Mouse (Mus musculus) kidney, adult 18-20 months (tissue): ENCODE data around the gene Tpd52l1.
A peak's percentile ranks its signal among the peaks of the same experiment; 100 is the strongest.

Experiments used
- DNase-seq: peaks from one replicate; pipeline ENCODE4 v3.0.0; 2021

Gene Tpd52l1

DNA sequence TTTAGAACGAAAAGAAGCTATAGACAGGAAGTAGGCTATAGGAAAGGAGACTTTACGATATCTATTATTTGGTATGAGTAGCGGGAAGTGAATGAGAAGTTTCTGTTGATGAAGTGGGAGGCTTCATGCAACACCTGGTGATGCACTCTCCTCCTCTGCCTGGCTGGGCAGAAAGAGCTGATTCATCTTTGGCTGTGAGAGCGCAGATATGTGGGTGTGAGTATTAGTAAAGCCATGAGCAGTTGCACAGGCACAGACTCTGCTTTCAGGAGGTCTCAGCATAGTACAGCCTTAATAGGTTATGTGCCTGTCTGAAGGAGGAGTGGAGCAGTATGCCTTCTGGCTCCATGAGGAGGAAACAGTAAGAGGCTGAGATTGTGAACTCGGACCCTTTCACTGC is 109.3 kb downstream of the Tpd52l1 start:
- DNase-seq: no peak

DNA sequence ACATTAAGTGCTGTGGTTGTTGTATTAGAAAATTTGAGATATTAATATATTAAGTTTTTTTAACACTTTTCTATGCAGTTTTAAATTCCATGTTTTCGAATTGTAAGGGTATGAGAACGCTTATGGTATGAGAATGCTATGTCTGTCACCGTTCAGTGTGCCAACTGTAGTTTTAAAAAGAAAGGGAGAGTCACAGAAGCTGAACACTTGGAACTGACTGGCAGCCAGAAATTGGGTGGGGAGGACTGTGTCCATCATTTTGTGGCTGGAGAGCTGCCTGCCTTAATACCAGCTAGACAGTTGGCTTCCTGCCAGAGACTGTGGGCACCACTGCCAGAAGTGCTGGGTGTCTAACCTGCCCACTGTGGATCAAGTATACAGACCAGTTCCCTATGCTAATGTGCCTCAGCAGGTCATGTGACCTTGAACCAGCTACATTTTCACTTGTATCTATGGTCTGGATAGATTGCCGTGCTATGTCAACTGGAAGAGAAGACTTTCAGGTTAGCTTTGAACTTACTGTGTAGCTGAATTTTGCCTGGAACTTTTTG is 114.5 kb downstream of the Tpd52l1 start:
- DNase-seq: peak; percentile 4

DNA sequence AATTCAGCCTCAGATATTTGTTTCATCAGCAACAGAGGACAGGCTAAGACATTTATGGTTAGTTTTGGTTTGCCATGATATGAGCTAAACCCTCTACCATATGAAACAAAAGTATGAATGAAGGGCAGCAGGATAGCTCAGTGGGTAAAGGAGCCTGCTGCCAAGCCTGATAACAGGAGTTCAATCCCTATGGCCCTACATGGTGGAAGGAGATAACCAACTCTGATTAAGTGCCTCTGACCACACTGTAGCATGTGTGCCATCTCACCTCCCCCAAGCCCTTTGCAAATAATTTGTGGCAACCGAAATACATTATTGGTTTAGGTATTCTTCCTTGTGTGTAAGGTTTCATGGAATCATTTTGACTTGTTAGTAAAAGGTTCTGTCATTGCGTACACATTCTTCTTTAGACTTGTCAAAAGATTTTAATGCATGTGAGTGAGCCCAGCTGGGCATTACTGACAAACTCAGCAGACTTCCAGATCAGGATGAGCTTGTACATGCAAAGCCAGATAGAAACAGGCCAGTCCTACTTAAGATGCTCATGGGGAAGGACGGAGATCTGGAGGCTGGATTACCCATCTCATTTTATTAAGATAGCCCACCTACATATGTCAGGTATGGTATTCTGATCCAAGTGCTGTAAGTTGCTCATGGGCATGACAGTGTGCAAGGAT is 115.3 kb downstream of the Tpd52l1 start:
- DNase-seq: no peak

DNA sequence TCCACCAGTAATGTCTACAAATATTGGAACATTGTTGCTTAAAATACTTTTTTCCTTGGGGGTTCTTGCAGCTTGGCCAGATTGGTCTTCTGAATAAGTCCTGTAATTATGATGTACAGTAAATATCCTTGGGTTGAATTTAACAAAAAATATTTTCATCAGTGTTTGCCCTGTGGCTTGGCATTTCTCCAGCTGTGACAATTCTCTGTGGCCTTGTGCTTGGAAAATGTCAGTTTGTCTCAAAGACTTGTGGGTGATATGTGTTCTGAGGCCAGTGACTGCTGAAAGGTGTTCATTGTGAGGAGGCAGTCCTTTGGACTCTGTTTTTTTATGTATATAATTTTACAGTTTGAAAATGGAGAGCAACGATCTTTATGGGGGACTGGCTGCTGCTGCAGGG is 116.3 kb downstream of the Tpd52l1 start:
- DNase-seq: no peak

DNA sequence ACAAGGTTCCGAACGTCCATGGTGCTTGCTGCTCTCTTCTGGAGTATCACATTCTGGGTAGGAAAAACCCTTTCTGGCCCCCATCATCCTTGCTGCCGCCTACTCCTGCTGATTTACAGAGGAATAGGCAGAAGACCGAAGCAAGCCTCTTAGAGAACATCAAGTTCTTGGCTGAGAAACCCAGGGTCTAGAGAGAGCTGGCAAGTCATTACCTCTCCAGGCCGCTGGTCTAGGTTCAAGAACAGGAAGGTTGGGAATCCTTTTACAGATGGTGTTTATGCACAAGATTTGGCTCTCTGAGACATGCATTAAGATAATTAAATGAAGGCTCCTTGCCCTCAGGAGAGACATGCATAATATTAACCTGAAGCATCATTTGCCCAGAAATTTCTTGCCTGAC is 127.3 kb downstream of the Tpd52l1 start:
- DNase-seq: no peak

DNA sequence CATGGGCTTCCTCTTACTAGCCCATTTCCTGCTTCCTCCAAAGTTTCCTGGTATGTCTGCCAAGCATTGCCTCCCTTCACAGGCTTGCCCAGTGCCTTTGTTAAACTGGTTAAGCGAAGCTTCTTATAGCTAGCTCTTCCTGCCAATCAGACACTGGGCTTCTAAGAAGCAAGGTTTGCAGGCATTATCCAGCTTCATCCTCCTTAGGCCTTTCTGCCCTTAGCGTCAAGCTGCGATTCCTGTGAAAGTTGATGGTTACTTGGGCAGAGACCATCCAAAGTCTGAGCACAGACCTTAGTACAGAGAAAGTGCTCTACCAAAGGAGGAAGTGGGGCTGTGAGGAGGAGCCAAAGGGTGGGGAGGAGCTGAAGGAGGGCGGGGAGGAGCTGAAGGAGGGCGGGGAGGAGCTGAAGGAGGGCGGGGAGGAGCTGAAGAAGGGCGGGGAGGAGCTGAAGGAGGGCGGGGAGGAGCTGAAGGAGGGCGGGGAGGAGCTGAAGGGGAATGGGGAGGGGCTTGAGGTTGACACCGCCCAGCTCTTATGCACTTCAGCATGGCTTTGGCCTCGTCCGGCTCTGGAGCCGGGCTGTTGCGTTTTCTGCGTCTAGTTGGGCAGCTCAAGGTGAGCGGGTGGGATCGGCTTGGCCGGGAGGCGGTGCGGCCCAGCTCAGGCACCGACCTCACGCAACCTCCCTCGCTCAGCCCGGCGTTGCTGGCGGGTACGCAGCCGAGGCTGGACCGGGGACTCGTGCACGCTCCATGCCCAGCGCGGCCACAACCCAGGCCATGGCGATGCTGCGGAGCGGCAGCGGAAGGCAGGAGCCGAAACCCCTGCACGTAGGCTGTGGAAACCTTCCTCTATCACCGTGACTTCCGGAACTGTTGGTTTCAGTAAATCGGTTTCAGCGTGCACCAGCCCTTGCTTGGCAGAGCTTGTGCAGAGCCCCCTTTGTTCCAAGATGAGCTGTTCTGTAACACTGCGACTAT is 132.6 kb downstream of the Tpd52l1 start, which contains the start of gene Hddc2:
Gene Hddc2 (plus strand): TSS at position 519 of the 984 bp plus-strand sequence.
- peak; percentile 79 for DNase-seq

DNA sequence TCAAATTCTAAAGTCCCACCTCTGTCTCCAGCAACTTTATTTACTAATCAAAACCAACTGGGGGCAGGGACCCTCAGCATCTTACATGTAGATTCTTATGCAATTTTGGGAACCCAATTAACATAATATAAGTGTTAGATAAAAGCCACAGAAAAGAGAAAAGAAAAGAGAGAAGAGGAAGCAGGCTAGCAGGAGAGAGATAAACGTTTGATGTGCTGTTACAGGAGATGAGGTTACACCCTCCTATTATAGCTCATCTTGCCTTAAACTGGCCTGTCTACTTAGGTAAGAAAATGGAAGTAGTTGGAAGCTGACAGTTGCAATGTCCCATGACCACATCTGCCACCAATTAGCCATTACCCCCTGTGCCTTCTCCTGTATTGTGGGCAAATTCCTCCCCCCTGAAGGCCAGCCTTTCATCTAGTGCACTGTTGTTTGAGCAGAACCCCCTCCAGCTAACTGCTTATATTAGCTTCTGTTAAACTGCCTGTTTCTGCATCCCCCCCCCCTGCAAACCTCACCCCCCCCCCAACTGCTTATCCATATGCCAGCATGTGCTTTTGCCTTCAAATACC is 138.6 kb downstream of the Tpd52l1 start:
- DNase-seq: no peak

DNA sequence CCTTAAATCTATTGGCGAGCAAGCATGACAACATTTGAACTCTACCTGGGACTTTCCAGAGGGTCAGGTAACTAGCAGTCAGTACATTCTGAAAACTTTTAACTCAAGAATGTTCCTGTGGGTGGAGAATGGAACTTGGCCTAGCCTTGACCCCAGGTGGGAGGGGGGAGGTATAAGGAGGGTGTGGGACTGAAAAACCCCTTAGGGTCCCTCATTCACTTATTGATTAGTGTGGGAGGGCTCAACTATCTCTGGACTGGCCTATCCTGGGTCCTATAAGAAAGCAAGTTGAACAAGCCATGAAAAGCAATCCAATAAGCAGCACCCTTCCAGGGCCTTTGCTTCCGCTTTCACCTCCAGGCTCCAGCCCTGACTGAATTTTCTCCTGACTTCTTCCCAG is 142.3 kb downstream of the Tpd52l1 start:
- DNase-seq: no peak

DNA sequence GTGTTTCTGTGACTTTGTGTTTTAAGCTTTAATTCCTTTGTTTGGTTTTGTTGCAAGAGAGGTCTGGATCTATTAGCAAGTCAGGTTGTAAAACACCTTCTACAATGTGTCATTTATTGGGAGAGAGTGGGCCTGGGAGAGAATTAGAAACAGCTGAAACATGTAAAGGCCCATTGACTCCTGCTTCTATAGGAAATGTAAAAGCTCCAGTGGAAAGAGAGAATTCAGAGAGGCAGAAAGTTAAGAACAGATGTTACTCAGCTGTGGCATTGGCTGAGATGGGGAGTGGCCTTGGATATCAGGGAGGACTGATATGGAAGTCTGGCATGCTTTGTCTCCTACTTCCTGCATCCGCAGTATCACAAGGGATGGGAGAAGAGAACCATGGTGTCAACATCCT is 145.5 kb downstream of the Tpd52l1 start:
- DNase-seq: no peak

DNA sequence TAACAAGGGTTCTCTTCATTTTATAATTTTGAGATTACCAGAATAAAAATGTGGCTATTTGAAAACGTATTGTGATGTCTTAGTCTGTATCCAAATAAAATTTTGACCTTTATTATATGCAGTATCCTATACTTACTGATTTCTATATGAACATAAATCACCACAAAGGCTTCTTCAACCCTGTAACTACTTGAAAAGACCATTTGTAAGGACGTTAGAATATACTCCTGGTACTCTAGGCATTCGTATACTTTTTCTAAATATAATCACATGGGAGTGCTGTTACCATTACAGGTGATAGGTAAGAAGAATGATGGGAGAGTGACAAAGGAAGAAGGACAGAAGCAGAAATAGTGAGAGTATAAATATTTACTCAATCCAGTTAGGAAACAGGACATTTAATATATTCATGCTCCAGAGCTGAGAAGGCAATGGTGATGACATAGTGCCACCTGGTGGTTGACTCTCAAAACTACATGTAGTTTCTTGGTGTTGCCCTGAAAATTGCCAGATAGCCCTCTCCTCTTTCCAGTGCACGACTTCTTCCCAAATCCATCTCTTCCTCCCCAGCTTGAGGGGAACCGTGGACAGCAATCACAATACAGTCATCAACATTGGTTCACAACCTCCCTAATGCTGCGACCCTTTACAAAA is 146.7 kb downstream of the Tpd52l1 start:
- peak; percentile 47 for DNase-seq

DNA sequence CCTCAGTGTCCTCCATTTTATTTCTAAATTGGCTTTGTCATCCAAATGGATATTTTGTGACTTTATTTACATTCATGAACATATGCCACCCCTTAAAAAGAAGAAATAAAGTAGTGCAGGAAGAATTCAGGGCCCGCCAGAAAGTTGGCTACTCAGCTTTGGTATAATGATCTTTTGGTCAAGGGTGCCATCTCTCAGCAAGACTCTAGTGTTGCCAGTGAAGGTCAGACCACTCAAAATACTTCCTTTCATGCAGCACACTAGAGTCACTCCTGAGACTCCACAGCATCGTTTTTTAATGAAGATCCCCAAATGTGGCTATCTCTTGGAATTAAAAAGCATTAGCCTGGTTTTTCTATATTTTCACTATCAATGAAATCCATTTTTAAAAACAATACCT is 147.5 kb downstream of the Tpd52l1 start:
- no peak for DNase-seq

DNA sequence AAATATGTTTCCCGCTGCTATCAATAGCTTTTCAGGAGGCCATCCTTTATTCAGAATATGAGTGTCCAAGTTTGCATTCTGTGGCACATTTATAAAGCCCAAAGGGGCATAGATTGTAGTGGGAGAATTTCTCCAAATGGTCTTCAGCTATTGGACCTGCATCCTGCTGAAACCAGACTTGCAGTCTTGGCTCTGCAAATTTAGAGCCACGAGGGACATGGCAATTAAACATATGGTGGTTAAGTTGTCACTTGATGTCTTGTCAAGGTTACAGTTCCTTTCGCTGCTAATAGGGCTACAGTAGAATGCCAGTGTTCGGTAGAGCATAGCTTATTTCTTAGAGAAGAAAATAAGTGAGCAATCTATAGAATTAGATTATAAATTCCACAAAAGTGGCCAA is 148.7 kb downstream of the Tpd52l1 start:
- no peak for DNase-seq

DNA sequence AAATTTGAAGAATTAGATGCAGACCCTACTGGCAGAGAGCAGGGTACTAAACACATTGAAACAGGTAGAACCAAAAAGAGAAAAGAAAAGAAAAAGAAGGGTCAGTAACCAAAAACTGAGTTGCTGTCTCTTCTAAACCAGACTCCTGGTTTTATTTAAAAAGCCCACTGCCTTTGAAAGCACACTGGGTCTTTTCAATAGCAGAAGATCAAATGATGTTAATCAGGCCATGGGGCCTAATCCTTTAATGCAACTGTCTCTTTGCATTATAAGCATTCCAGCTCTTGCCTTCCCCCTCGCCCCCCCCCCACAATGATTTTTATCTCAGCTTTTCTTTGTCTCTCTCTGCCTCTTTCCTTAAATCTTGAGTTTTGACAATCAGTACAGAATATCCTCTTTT is 149.3 kb downstream of the Tpd52l1 start:
- DNase-seq: no peak

DNA sequence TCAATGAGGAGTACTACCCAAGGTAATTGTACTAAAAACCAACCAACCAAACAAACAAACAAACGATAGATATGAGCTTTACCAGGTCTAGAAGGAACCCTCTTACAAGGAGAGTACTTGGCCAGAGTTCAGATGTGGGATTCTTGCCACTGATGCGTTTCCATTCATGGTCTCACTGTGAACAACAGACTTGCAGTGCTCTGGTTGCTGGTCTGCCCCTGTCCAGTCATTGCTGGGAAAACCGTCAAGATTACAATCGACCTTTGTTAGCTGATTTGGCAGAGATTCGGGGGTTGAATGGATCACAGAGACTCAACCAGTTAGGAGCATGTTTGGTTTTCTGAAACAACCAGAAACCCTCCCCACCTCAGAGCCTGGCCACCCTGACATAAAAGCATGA is 150.1 kb downstream of the Tpd52l1 start:
- no peak for DNase-seq

DNA sequence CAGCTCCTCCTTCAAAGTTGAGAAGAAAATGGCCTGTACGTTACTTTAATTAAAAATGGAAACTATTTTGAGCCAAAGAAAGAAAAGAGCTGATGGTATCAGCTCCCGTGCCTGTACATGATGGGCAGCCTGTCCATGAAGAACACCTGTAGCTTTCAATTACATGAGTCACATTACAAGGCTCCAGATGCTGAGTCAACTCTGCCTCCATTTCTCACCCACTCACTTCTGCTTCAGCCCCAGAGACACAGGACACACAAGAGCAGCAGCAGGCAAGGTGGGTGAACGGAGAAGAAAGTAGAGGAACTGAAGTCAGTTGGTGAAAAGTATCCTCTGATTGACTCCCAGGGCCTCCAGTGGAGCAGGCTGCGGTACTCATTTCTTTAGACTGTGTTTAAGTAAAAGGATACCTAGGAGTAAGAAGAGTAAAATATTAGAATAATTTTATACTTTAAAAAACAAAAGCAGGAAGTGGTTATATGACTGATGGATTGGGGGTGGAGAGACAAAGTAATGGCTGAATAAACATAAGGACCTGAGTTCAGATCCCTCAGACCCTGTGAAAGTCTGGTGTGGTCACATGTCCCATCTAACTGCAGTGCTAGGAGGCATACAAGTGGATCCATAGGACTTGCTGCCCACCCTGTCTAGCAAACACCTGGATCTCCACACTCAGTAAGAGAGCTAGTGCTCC is 156.9 kb downstream of the Tpd52l1 start:
- DNase-seq: no peak

DNA sequence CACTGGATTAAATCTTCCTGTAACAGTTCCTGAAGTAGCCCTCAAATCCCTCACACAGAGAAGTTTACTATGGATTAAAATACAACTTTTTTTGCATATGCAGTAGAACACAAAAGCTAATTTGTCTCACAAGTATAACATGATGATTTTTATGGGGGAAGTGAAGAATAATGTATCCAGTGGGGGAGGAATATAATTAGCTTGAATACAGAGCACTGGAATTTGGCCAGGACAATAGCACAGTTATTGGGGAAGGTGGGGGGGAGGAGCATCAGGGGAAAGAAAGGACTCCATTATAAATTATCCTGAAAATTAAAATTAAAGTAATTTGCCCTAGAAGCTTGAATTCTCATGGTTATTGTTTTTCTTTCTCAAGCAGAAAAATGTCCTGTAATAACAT is 158.0 kb downstream of the Tpd52l1 start:
- DNase-seq: no peak
